Mouse (Mus musculus): ENCODE data around the gene Kdelr1.
"Not testable (repeated sequence)": the region's sequence is repeated elsewhere in the genome, so short reads cannot be mapped to it uniquely, and the experiment has no call there.

Kdelr1 gene

GRCm38 (mm10) chr7:45869787-45870186, 2.8 kb upstream of the Kdelr1 start:
- in situ Hi-C loops (cut with MboI, MseI): no loop called here

- in situ Hi-C loops (cut with MboI, MseI): no loop called here
Observed at GRCm38 (mm10) chr7:45870282-45871058, 2.1 kb upstream of the Kdelr1 start.

- in situ Hi-C loops (cut with MboI, MseI): no loop called here
Observed at GRCm38 (mm10) chr7:45873061-45873947, 732 bp downstream of the Kdelr1 start.

- in situ Hi-C loops (cut with MboI, MseI): no loop called here
Observed at GRCm38 (mm10) chr7:45876895-45877294, 4.3 kb downstream of the Kdelr1 start.

GRCm38 (mm10) chr7:45878278-45878677, 5.7 kb downstream of the Kdelr1 start, which contains the start of gene Grin2d:
Gene Grin2d, minus strand, starts transcription at chr7:45878378.
- in situ Hi-C loops (cut with MboI, MseI): not testable (repeated sequence)

GRCm38 (mm10) chr7:45880531-45880930, 8.0 kb downstream of the Kdelr1 start:
- in situ Hi-C loops (cut with MboI, MseI): no loop called here

- in situ Hi-C loops (cut with MboI, MseI): no loop called here
Observed at GRCm38 (mm10) chr7:45881011-45881410, 8.4 kb downstream of the Kdelr1 start.

GRCm38 (mm10) chr7:45887246-45887645, 14.7 kb downstream of the Kdelr1 start:
- in situ Hi-C loops (cut with MboI, MseI): no loop called here

GRCm38 (mm10) chr7:45892651-45893050, 20.1 kb downstream of the Kdelr1 start:
- in situ Hi-C loops (cut with MboI, MseI): no loop called here

- in situ Hi-C loops (cut with MboI, MseI): no loop called here
Observed at GRCm38 (mm10) chr7:45895931-45896516, 23.5 kb downstream of the Kdelr1 start.

- in situ Hi-C loops (cut with MboI, MseI): no loop called here
Observed at GRCm38 (mm10) chr7:45896517-45897257, 24.1 kb downstream of the Kdelr1 start, which contains the start of the genes Syngr4 and Tmem143. Gene Syngr4, minus strand, starts transcription at chr7:45896714. Gene Tmem143, plus strand, starts transcription at chr7:45896941.

- in situ Hi-C loops (cut with MboI, MseI): no loop called here
Observed at GRCm38 (mm10) chr7:45897258-45897757, 24.7 kb downstream of the Kdelr1 start.

GRCm38 (mm10) chr7:45898125-45898524, 25.6 kb downstream of the Kdelr1 start:
- in situ Hi-C loops (cut with MboI, MseI): not testable (repeated sequence)

- in situ Hi-C loops (cut with MboI, MseI): no loop called here
Observed at GRCm38 (mm10) chr7:45901562-45901961, 29.0 kb downstream of the Kdelr1 start.

- in situ Hi-C loops (cut with MboI, MseI): no loop called here
Observed at GRCm38 (mm10) chr7:45902481-45903002, 30.0 kb downstream of the Kdelr1 start.

- in situ Hi-C loops (cut with MboI, MseI): no loop called here
Observed at GRCm38 (mm10) chr7:45906622-45907021, 34.0 kb downstream of the Kdelr1 start.

- in situ Hi-C loops (cut with MboI, MseI): no loop called here
Observed at GRCm38 (mm10) chr7:45908384-45908783, 35.8 kb downstream of the Kdelr1 start.

- in situ Hi-C loops (cut with MboI, MseI): no loop called here
Observed at GRCm38 (mm10) chr7:45909145-45909544, 36.6 kb downstream of the Kdelr1 start.

- in situ Hi-C loops (cut with MboI, MseI): no loop called here
Observed at GRCm38 (mm10) chr7:45914067-45914466, 41.5 kb downstream of the Kdelr1 start.

GRCm38 (mm10) chr7:45915011-45915410, 42.4 kb downstream of the Kdelr1 start:
- in situ Hi-C loops (cut with MboI, MseI): no loop called here
